Mouse (Mus musculus) T-helper 2 cell (primary cell): ENCODE measurements around the gene Ifitm6.

Experiments used
- in situ Hi-C: fragments of 300-600 bp; cut with MboI, MseI; formaldehyde crosslinking; loops from one replicate; pipeline ENCODE4 v1.15.1; 2025; ENCODE audit warnings: high pct_unique_total_duplicates

The Ifitm6 gene

DNA sequence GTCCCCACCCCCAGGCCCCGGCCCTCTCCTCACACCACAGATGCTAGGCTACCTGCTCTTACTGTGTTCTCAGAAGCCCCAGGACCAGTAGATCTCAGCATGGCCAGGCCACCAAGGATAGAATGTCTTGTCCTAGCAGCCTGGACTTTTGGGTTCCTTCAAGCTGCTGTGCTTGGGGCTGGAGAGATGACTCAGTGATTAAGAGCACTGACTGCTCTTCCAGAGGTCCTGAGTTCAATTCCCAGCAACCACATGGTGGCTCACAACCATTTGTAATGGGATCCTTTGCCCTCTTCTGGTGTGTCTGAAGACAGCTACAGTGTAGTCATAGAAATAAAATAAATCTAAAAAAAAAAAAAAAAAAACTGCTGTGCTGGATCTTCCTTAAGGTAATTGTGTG is at the start of gene Ifitm6:
Gene Ifitm6 (minus strand): TSS at position 101 of the 400 bp plus-strand sequence.
- in situ Hi-C loops = loop anchor here (5.0 kb wide), 1 partner anchor 61 kb away; the partner anchor contains the start of genes Gm45717 and Ifitm2

DNA sequence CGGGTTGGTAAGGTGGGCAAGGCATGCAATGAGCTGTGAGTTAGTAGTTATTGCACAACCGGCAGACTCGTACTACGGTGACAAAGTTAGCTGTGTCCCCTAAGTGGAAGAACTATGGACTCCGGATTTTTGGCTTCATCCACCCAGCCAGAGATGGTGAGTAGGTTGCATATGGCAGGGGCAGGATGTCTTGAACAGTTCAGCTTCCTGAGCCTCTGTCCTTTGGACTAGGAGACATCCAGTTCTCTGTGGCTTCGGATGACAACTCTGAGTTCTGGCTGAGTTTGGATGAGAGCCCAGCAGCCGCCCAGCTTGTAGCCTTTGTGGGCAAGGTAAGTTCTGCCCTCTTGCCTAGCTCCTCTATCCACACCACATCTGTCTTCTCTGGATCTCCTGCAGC is 46.9 kb upstream of the Ifitm6 start:
- in situ Hi-C loops = no loop called here

DNA sequence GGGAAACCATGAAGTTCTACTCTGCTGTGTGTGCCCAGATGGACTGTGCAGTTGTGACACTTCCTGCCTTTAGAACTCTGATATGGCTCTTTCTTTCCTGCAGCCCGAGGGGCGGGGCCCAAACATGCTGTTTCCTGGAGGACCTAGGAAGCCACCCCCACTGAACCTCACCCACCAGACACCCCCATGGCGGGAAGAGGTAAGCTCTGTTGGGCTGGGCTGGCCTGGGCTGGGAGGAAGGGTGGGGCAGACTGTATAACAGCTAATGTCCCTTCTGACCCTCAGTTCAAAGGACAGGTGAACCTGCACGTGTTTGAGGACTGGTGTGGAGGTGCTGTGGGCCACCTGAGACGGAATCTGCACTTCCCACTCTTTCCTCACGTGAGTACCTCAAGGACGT is 46.5 kb upstream of the Ifitm6 start:
- in situ Hi-C loops = no loop called here

DNA sequence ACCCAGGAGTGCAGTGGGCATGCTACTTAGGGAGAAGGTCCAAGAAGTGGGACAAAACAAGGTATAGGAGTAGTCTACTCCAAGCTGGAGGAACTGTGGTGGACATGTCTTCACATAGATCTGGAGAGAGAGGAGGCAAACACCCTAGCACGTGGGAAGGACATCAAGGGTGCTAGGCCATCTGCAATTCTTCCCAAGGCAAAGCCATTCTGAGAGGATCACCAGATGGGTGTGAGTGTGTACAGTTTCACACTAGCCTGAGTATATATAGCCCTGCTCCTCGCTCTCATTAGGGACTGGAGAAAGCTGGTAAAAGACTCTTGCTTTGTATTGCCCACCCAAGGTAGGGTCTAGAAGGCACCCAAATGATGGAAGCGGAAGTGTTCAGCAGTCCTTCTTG is 45.6 kb upstream of the Ifitm6 start:
- in situ Hi-C loops = no loop called here

DNA sequence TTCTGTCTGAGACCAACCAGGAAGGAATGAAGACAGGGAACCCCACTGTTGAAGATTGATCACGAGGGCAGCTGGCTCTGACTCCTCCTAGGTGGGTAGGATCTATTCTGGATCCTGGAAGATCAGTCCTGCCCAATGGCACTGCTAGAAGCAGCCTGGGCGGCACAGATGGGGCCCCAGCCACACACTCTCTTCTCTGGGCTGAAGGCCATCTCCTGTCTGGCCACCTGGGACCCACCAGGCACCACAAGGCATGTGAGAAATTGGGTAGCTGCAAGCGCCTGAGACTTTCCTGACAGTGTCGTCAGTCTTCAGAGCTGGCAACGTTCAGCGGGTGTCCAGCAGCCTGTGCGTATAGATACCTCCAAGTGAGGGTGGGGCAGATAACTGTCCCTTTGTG is 44.8 kb upstream of the Ifitm6 start:
- in situ Hi-C loops = no loop called here

DNA sequence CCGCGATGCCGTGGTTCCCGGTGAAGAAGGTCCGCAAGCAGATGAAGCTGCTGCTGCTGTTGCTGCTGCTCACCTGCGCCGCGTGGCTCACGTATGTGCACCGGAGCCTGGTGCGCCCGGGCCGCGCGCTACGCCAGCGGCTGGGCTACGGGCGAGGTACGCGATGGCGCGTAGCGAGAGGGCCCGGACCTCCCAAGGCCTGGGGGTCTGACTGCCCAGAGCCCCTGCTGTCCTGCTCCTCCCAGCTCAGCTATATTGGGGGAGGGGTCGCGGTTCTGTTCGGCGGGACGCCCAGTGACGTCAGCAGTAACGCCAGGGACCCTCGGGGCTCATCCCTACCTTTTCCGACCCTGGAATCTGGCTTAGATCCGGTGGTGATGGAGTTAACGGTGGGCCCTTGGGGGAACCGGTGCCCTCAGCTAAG is 43.6 kb upstream of the Ifitm6 start:
- in situ Hi-C loops = no loop called here

DNA sequence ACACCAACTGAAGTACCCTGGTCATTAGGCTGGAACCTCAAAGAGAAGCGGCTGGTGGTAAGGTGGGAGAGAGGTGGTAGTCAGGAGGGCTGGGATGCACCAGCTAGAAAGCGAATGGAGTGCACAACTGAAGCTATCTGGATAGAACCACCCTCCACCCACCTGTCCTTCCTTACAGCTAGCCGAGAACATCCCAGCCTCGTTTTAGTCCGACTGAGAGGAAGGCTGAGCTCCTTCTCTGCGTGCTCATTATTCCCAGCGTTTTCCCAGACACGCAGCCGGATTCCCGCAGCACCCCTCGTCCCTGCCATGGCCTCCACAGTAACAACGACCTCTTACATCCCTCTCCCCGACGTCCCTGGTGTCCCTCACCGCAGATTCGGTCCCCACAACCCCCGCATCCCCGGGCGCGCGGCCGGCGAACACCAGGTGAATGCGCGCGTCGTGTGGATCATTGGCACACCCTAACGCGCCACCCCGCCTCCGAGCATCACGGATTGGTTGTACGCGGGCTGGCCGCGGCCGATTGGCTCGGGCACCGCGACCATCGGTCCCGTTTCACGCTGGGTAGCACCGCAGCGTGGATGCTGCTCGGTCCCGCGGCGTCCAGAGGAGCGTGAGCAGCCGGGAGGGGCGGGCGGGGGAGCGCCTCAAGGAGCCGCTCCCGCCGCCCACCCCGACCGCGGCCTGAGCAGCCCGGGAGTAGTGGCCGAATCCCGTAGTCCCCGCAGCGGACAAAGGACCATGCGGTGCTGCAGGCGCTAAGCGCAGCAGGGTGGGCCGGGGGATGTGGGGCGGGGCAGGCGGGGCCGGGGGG is 42.9 kb upstream of the Ifitm6 start, which contains the start of gene B4galnt4:
Gene B4galnt4 (plus strand): TSS at position 679 of the 817 bp plus-strand sequence.
- in situ Hi-C loops = no loop called here

DNA sequence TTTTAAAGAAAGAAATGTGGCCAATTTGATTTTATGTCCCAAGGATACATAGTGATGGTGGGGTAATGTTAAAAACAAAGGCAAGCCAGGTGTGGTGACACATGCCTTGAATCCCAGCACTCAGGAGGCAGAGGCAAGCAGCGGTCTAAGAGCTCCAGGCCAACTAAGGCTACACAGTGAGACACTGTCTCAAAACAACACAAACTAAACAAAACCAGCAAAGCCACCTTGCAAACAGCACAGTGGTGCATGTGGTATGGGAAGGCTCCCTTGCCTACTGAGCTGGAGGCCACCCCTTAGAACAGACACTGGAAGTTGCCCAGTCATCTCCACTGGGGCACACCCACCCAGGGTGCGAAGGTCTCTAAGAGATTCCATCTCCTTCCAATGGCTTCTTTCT is 42.2 kb upstream of the Ifitm6 start:
- in situ Hi-C loops = loop anchor here (10.0 kb wide), 1 partner anchor 115 kb away; the partner anchor contains the start of gene Rnh1

DNA sequence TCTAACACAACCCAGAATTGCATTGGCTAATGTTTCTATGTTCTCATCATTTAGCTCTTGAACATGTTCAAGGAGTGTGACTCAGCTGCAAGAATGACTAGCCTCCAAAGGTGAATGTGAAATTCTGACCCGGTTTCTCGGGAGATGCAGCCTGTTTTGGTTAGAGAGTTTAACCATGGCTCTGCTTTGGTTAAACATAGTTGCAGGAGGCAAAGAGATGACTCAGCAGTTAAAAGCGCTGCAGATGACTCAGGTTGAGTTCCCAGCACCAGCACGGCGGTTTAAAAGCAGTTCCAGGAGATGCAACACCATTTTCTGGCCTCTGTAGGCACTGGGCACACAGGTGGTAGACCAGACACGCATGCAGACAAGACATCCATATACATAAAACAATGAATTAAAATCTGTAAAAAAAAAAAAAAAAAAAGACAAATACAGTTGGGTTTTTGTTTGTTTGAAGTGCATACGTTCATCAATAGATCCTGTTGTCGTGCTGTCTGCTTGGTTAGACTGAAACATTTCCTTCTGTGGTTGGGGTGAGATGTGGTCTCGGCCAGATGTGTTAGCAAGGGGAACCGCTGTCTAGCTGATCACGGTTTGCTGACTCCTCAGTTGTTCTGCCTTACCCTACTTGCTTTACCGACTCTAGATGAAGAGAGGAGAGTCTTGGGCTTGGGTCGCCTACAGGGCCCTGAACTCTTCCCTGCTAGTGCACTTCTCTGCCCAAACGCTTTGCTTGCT is 41.0 kb upstream of the Ifitm6 start:
- in situ Hi-C loops = loop anchor here (10.0 kb wide), 1 partner anchor 116 kb away; the partner anchor contains the start of gene Rnh1

DNA sequence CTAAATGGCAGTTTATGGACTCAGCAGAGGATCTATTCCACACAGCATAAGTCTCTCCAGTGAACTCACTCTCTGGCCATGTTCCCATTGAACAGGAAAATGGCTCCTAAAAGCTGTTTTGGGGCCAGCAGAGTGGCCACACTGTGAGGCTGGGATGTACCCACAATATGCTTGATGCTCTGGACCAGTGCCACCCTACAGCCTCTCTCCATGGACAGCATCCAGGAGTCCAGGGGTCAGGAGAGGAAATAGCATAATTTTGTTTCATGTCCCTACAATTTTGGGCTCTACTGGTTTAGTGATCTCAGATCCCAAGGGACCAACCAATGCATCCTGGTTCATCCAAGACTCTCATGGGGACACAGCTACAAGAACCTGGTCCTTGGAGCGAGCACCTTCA is 39.8 kb upstream of the Ifitm6 start:
- in situ Hi-C loops = loop anchor here (10.0 kb wide), 1 partner anchor 117 kb away; the partner anchor contains the start of gene Rnh1

DNA sequence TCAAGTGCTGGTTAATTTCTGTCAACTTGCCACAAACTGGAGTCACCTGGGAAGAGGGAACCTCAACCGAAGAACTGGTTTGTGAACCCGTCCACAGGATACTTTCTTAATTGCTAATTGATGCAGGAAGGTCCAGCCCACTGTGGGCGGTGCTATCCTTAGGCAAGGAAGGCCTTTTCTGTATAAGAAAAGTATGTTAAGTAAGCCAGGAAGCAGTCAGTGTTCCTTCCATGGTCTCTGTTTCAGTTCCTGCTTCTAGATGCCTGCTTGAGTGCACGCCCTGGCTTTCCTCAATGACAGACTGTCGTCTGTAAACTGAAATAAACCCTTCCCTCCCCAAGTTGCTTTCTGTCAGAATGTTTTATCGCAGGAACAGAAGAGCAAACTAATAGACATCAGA is 39.3 kb upstream of the Ifitm6 start:
- in situ Hi-C loops = loop anchor here (10.0 kb wide), 1 partner anchor 118 kb away; the partner anchor contains the start of gene Rnh1

DNA sequence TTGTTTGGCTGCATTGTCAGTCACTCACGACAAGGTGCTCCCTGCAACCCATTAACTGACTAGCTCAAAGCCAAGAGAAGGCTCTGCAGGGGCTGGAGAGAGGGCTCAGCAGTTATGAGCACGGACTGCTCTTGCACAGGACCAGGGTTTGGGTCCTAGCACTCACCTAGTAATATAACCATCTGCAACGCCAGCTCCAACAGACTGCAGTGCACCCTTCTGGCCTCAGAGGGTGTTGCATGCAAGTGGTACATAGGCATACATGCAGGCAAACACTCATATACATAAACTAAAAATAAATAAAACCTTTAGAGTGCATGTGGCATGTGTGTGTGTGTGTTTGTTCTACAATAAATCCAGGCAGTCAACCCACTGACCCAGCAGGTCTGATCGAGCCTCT is 38.1 kb upstream of the Ifitm6 start:
- in situ Hi-C loops = loop anchor here (10.0 kb wide), 1 partner anchor 119 kb away; the partner anchor contains the start of gene Rnh1

DNA sequence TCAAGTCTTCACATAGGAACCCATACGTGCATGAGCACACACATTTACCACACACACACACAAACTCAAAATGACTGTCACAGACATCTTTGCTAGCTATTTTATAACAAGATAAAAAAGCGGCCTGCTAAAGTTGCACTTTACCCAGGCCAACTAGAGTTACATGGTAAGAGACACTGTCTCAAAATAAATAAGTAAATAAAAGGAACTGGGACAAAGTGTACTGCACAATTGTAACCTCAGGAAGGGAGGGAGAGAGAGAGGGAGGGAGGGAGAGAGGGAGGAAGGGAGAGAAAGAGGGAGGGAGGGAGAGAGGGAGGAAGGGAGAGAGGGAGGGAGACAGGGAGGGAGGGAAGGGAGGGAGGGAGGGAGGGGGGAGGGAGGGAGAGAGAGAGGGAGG is 34.7 kb upstream of the Ifitm6 start:
- in situ Hi-C loops = loop anchor here (5.0 to 10.0 kb wide), 4 partner anchors 95 to 205 kb away; partner anchors contain the start of genes Gm45717, Ifitm2, Odf3 and Rnh1

DNA sequence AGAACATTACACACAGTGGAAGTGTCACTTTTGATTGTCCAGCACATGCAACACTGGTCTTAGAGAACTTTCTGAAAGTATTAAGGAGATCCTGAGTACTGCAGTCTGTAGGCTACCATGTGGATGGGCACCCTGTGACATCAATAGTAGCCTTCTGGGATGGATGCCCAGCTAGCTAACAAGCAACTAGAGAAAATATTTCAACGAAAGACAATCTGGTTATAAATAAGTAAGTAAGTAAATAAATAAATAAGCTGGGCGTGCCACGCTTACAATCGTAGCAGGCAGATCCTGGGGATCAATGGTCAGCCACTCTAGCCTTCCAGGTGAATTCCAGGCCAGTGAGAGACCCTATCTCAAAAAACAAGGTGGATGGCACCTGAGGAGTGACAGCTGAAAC is 34.3 kb upstream of the Ifitm6 start:
- in situ Hi-C loops = loop anchor here (5.0 to 10.0 kb wide), 4 partner anchors 95 to 205 kb away; partner anchors contain the start of genes Gm45717, Ifitm2, Odf3 and Rnh1

DNA sequence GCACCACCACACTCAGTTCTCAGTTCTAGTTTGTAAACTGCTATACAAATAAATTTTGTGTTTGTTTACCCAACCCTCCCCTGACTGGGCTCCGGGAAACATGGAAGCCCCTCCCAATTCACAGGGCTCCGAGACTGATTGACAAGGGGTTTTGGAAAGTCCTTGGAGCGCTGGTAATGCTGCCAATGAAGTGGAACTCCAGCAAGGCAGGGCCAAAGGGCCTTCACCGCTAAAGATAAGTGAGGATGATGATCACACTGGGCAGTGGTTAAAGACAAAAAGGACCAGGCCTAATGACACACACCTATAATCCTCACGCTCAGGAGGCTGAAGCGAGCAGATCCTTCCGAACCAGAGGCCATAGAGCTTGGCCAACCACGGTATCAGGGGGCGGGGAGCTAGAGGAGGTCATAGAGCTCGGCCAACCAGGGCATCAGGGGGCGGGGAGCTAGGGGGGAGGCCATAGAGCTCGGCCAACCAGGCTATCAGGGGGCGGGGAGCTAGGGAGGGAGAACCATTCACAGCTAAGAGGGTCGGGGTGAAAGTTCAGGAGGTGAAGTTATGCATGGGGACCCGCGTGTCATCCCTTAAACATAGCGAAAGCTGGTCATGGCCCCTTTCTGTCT is 33.4 kb upstream of the Ifitm6 start:
- in situ Hi-C loops = loop anchor here (5.0 to 10.0 kb wide), 4 partner anchors 94 to 204 kb away; partner anchors contain the start of genes Gm45717, Ifitm2, Odf3 and Rnh1

DNA sequence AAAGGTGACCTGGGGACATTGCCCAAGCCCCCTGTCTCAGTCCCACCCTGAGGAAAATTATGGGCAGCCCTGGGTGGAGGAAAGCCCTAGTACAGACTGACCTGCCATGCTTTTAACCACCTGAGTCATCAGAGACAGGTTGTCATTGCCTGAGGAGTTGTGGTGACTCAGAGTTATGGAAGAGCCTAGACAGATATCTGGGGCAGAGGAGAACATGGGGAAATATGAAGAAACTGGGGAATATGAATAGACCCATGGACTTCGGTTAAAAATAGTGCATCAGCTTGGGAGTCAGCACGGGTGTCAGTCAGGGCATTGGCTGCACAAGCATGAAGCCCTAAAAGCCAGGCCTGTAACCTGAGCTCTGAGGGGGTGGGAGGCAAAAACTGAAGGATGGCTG is 31.6 kb upstream of the Ifitm6 start:
- in situ Hi-C loops = loop anchor here (5.0 kb wide), 1 partner anchor 37 kb away; the partner anchor contains the start of gene Ifitm3

DNA sequence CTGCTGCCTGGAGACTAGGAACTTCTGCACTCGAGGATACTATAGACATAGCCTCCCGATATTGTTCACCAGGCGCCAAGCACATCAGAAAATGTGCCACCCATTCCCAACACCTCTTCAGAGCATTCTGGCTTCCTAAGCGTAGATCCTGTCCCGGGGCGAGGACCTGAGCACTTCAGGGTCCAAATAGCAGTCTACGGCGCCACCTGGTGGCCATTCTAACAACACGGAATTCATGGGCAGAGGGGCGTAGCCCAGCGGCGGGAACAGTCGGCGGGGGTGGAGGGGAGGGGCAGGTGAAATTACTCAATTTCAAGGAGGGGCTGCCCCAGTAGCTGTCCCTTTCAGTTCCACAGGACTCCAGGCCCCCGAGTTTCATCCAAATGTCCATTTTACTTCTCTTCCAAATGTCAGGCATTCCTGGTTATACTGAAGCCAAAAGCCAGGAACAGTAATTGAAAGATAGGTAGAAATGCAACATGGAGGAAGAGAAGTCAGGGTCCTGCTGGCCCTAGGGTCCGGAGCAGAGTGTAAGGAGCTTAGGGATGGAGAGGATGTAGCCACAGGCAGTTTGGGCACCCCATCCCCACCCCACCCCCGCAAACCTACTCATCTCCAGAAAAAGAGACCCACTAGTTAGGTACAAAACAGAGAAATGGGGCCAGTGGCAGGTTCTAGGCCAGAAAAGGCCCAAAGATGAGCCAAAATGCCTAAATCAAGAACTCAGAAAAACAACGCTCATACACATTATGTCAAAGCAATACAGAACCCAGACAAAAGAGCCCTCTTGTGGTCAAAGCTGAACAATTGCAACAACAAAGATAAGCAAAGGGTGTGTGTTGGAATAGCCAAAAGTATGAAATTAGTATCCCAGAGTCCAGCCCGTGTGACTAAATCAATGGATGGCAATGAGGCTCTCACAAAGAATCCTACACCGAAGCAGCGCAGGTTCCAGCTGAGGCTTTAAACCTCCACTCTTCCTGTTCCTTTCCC is 30.8 kb upstream of the Ifitm6 start:
- in situ Hi-C loops = loop anchor here (5.0 kb wide), 1 partner anchor 36 kb away; the partner anchor contains the start of gene Ifitm3

DNA sequence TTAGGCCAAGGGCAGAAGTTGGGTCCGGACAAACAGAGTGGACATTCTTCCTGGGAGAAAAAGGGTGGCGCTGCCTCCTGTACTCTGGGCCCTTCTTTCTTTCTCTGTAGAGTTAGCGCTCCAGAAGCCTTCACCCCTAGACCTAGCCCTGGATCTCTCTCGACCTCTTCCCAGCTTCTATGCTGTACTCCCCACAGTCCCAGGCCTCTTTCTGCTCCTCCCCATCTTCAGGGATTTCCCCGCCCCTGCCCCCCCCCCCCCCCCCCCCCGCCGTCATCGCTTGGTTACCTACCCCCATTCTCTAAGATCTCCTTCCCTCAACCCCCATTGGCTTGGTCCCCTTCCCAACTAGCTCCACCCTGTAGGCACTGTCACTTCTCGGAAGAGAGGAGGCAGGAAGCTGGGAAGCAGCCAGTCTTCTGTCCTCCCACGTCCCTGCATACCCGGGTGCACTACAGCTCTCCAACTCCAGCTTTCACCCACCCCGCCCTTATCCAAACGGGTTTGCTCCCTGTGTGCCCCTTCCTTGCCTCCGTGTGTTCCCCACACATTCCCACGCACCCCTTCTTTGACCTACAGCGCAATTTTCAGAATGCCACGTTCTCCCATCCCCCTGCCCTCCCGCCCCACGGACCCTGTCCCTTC is 30.0 kb upstream of the Ifitm6 start:
- in situ Hi-C loops = loop anchor here (5.0 kb wide), 1 partner anchor 35 kb away; the partner anchor contains the start of gene Ifitm3

DNA sequence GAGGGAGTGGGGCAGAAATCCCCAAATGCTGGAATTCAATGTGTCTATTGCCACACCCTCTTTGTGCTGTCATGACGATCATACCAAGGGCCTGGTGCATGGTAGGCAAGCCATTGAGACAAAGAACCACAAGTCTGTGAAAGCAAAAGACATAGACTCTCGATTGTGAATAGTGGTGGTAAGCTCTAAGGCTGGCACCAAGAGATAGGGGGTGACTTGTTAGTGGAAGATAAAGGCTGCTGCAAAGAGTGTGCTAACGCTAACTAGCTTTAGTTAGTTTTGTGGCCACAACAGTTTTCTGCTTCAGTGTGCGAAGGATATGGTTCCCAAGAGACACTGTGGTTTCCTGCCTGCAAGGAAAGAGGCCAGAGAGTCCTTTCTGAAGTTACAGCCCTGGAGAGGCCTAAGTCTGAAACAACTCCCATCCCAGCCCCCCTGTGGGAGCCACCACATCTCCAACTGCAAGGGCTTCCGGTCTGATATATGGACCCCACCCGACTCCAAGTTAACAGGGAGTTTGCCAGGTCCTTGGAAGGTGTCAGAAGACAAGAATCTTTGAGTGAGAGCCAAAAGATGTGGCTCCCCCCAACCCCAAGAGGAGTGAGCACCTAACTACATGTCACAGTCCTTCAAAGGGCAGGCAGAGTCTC is 29.3 kb upstream of the Ifitm6 start:
- in situ Hi-C loops = loop anchor here (5.0 kb wide), 1 partner anchor 35 kb away; the partner anchor contains the start of gene Ifitm3
